Mouse (Mus musculus): Measurements from ENCODE around the gene Ate1.
"Not testable (repeated sequence)": the region's sequence is repeated elsewhere in the genome, so short reads cannot be mapped to it uniquely, and the experiment has no call there.

Ate1 gene

GRCm38 (mm10) chr7:130520049-130520425 lies at the start of gene Ate1:
TSS of gene Ate1 (minus strand) at chr7:130520369.
- no peak for DNase-seq

- no peak for DNase-seq
Observed at GRCm38 (mm10) chr7:130568783-130569436, 48.7 kb upstream of the Ate1 start.

- no peak for DNase-seq
Observed at GRCm38 (mm10) chr7:130564596-130564995, 44.4 kb upstream of the Ate1 start.

GRCm38 (mm10) chr7:130563880-130564279 lies 43.7 kb upstream of the Ate1 start:
- DNase-seq, result no peak

GRCm38 (mm10) chr7:130563276-130563675 lies 43.1 kb upstream of the Ate1 start:
- DNase-seq, result no peak

GRCm38 (mm10) chr7:130560933-130561332 lies 40.8 kb upstream of the Ate1 start:
- DNase-seq, result no peak

- no peak for DNase-seq
Observed at GRCm38 (mm10) chr7:130558592-130558991, 38.4 kb upstream of the Ate1 start.

GRCm38 (mm10) chr7:130555597-130555996 lies 35.4 kb upstream of the Ate1 start:
- no peak for DNase-seq

GRCm38 (mm10) chr7:130553321-130553720 lies 33.2 kb upstream of the Ate1 start:
- DNase-seq, result no peak

GRCm38 (mm10) chr7:130552780-130553179 lies 32.6 kb upstream of the Ate1 start:
- DNase-seq, result no peak

- no peak for DNase-seq
Observed at GRCm38 (mm10) chr7:130547635-130548175, 27.5 kb upstream of the Ate1 start.

GRCm38 (mm10) chr7:130546791-130547484 lies 26.8 kb upstream of the Ate1 start:
- DNase-seq, result peak; percentile 92

- DNase-seq, result no peak
Observed at GRCm38 (mm10) chr7:130546421-130546790, 26.2 kb upstream of the Ate1 start.

- no peak for DNase-seq
Observed at GRCm38 (mm10) chr7:130545893-130546292, 25.7 kb upstream of the Ate1 start.

- no peak for DNase-seq
Observed at GRCm38 (mm10) chr7:130545401-130545800, 25.2 kb upstream of the Ate1 start.

GRCm38 (mm10) chr7:130543181-130543580 lies 23.0 kb upstream of the Ate1 start:
- DNase-seq, result no peak

- DNase-seq, result no peak
Observed at GRCm38 (mm10) chr7:130540176-130540575, 20.0 kb upstream of the Ate1 start.

GRCm38 (mm10) chr7:130537068-130537467 lies 16.9 kb upstream of the Ate1 start:
- DNase-seq, result no peak

- no peak for DNase-seq
Observed at GRCm38 (mm10) chr7:130535174-130535573, 15.0 kb upstream of the Ate1 start.

GRCm38 (mm10) chr7:130533316-130534260 lies 13.4 kb upstream of the Ate1 start:
- DNase-seq, result peak; percentile 91

- DNase-seq, result not testable (repeated sequence)
Observed at GRCm38 (mm10) chr7:130531138-130531537, 11.0 kb upstream of the Ate1 start.

- no peak for DNase-seq
Observed at GRCm38 (mm10) chr7:130527306-130527705, 7.1 kb upstream of the Ate1 start.

- no peak for DNase-seq
Observed at GRCm38 (mm10) chr7:130523451-130523850, 3.3 kb upstream of the Ate1 start.
